Mouse (Mus musculus): ENCODE data around the gene Kif21b. TPM values are rescaled to one million over a fixed set of nuclear protein-coding genes. Genes with fewer than 3 reads are reported as not detected.

Gene Kif21b
- polyA plus RNA-seq, 1 experiment from 2014 or later = 35.9 TPM

- peak overlapping the region; percentile 53 for H3K9ac ChIP-seq
- 1% methylated on average over 32 of the region's 32 CpGs for WGBS
- ATAC-seq (ENCODE audit: low FRiP score, low read depth) = peak; percentile 4; the same call in 1 of the 2 replicates
- peak overlapping the region; percentile 75 for H3K4me2 ChIP-seq (replicated peaks)
- H3K27me3 ChIP-seq (replicated peaks) = no peaks in the 10 kb centered on the region
- no peaks in the 10 kb centered on the region for H3K9me3 ChIP-seq
- H3K27ac ChIP-seq = no peak overlapping the region; the same call in 1 of the 2 replicates
- H3K36me3 ChIP-seq = peaks cover 6% of the 10 kb centered on the region
- peaks cover 95% of the 10 kb centered on the region for H3K4me1 ChIP-seq
- H3K4me3 ChIP-seq = peak overlapping the region; percentile 33
Measured at GRCm38 (mm10) chr1:136139990-136140640, 8.9 kb downstream of the Kif21b start.

DNA sequence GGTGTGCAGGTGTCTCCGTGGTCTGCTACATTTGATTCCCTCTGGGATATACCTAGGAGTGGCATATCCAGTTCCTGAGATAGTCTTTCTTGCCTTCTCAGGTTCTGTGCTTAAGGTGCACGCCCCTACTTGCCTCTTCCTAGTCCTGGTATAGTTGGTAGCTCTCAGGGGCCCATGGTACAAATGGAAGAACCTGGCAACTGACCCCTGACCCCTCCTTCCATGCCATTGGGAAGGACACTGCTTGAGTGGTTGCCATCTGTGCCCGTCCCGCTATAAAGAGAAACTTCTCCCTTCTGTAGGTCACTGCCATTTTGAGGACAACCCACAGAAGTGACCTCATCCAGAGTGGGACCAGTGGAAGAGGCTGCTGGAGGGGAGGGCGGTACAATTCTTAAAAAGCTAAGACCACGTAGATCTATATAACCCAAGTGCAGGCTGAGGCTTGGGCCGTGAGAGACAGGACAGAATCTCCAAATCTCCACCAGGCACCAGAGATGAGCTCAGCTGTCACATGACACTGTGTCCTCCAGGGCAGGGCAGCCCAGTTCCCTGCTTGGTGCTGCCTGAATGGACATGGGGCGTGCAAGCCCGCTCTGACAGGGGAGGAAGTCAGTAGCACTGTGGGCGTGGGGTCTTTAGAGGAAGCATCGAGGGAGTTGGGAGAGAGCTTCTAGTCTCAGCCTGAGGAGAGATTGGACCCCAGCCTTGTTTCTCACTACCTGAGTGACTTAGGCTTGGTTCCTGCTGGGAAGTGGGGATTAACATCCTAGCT, 10.2 kb downstream of the Kif21b start:
- Histone ChIP-seq H3K27me3 (replicated peaks) (no peaks in the 10 kb centered on the region), H3K4me2 (replicated peaks) (0 out of 2 replicates have a peak overlapping the region, but pooled peaks have one; percentile 7), H3K4me3 (no peak overlapping the region), H3K27ac (no peak overlapping the region), H3K4me1 (peaks cover 83% of the 10 kb centered on the region), H3K9me3 (no peaks in the 10 kb centered on the region), H3K9ac (no peak overlapping the region), H3K36me3 (peaks cover 12% of the 10 kb centered on the region)
- WGBS = 93% methylated on average over 11 of the region's 11 CpGs
- no peak for ATAC-seq (ENCODE audit: low FRiP score, low read depth)

DNA sequence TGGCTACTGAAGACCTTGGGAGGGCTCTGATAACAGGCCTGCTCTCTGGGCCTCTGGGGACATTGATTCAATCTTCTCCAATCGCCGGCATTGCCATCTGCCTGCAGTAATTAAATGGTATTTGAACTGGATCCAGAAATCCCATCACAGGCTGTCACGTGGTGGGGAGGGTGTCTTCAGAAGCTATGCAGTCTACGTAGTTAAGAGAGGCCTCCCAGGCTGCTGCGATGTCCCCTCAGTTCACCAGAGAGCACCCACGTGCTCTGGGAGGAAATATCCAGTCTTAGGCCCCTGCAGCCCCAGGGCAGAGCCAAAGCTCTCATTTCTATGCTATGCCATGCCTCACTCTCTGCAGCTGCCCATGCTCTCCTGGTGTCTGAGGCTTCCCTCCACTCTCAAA, 11.1 kb downstream of the Kif21b start:
- Histone ChIP-seq H3K36me3 (peaks cover 21% of the 10 kb centered on the region), H3K9ac (peak overlapping the region; percentile 29; the same call in 1 of the 2 replicates), H3K4me3 (no peak overlapping the region), H3K4me2 (replicated peaks) (peak overlapping the region; percentile 15), H3K27ac (no peak overlapping the region), H3K27me3 (replicated peaks) (no peaks in the 10 kb centered on the region), H3K9me3 (no peaks in the 10 kb centered on the region), H3K4me1 (peaks cover 73% of the 10 kb centered on the region)
- 30% methylated on average over 6 of the region's 6 CpGs for WGBS
- ATAC-seq (ENCODE audit: low FRiP score, low read depth) = peak; percentile 48

DNA sequence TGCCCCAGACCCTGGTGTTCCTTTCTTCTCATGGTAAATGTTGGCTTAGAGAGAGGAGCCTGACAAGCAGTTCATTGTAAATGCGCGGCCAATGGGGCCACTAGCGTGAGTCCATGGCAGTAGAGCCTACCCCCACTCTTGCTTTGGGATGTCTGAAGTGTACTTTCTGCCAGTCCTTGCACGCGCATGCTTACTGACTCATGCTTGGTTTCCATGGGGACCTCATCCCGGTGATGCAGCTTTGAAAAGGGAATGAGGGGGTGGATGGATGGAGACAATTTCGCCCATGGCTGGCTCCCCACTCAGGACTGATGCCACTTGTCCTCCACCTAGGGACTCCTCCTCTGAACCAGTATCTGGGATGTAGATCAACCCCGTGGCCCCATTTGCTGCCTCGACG, 12.3 kb downstream of the Kif21b start:
- no peak for ATAC-seq (ENCODE audit: low FRiP score, low read depth)
- Histone ChIP-seq H3K9me3 (no peaks in the 10 kb centered on the region), H3K27me3 (replicated peaks) (no peaks in the 10 kb centered on the region), H3K27ac (no peak overlapping the region), H3K36me3 (peaks cover 33% of the 10 kb centered on the region), H3K4me1 (peaks cover 61% of the 10 kb centered on the region), H3K9ac (no peak overlapping the region), H3K4me2 (replicated peaks) (no peak overlapping the region; the same call in 1 of the 2 replicates), H3K4me3 (no peak overlapping the region)
- WGBS = 55% methylated on average over 10 of the region's 10 CpGs

- ATAC-seq (ENCODE audit: low FRiP score, low read depth) = no peak
- no peaks in the 10 kb centered on the region for H3K27me3 ChIP-seq (replicated peaks)
- H3K4me2 ChIP-seq (replicated peaks) = no peak overlapping the region
- no peak overlapping the region for H3K27ac ChIP-seq
- peaks cover 3% of the 10 kb centered on the region; the same call in 1 of the 2 replicates for H3K4me1 ChIP-seq
- H3K9me3 ChIP-seq = no peaks in the 10 kb centered on the region
- H3K4me3 ChIP-seq = no peak overlapping the region
- peaks cover 92% of the 10 kb centered on the region for H3K36me3 ChIP-seq
- WGBS = 84% methylated on average over 9 of the region's 9 CpGs
- no peak overlapping the region for H3K9ac ChIP-seq
Measured at GRCm38 (mm10) chr1:136149702-136150101, 18.5 kb downstream of the Kif21b start.

GRCm38 (mm10) chr1:136151371-136151770, 20.2 kb downstream of the Kif21b start:
- Histone ChIP-seq H3K4me1 (no peaks in the 10 kb centered on the region), H3K27me3 (replicated peaks) (no peaks in the 10 kb centered on the region), H3K9me3 (no peaks in the 10 kb centered on the region), H3K4me3 (no peak overlapping the region), H3K9ac (no peak overlapping the region), H3K27ac (no peak overlapping the region), H3K4me2 (replicated peaks) (no peak overlapping the region), H3K36me3 (peaks cover 96% of the 10 kb centered on the region)
- WGBS = 88% methylated on average over 8 of the region's 8 CpGs
- ATAC-seq (ENCODE audit: low FRiP score, low read depth) = no peak

DNA sequence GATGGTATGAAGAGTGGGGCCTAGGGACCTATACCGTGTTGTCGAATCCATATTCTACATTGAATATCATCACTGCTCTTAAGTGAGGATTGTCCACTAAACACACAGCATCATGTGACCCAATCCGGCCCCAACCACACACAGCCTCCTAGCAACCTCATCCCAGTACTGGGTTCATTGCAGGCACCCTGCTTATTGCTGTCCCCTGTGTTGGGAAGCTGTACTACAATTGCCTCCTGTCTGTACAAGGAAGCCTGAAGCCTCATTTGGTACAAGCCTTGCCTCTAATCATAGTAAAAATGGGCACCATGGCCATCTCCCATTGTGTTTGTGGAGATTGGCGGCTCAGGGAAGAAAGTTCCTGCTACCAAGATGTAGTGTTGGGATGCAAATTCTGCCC, 25.1 kb downstream of the Kif21b start:
- no peaks in the 10 kb centered on the region for H3K9me3 ChIP-seq
- H3K27ac ChIP-seq = no peak overlapping the region
- H3K4me2 ChIP-seq (replicated peaks) = no peak overlapping the region
- no peak overlapping the region for H3K9ac ChIP-seq
- no peak overlapping the region for H3K4me3 ChIP-seq
- ATAC-seq (ENCODE audit: low FRiP score, low read depth) = no peak
- H3K36me3 ChIP-seq = peaks cover 93% of the 10 kb centered on the region
- no peaks in the 10 kb centered on the region for H3K27me3 ChIP-seq (replicated peaks)
- WGBS = 98% methylated on average over 4 of the region's 4 CpGs
- no peaks in the 10 kb centered on the region for H3K4me1 ChIP-seq

GRCm38 (mm10) chr1:136156951-136157350, 25.8 kb downstream of the Kif21b start:
- no peak for ATAC-seq (ENCODE audit: low FRiP score, low read depth)
- H3K9me3 ChIP-seq = no peaks in the 10 kb centered on the region
- peaks cover 93% of the 10 kb centered on the region for H3K36me3 ChIP-seq
- no peak overlapping the region for H3K4me3 ChIP-seq
- H3K4me2 ChIP-seq (replicated peaks) = no peak overlapping the region
- H3K27ac ChIP-seq = no peak overlapping the region
- 91% methylated on average over 4 of the region's 4 CpGs for whole genome bisulfite sequencing
- no peak overlapping the region for H3K9ac ChIP-seq
- H3K27me3 ChIP-seq (replicated peaks) = no peaks in the 10 kb centered on the region
- no peaks in the 10 kb centered on the region for H3K4me1 ChIP-seq

DNA sequence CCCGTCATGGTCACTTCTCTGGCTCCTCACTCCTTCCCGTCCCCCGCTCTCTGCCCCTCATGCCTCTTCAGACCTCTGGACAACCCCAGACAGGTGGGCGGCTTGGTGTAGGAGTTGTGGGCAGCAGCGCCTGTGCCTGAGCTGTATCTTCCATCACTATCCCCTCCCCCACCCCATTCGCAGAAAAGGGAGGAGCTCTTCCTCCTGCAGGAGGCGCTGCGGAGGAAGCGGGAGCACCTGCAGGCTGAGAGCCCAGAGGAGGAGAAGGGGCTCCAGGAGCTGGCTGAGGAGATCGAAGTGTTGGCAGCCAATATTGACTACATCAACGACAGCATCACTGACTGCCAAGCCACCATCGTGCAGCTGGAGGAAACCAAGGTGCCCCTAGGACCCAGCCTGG, 28.6 kb downstream of the Kif21b start:
- WGBS = 55% methylated on average over 12 of the region's 12 CpGs
- Histone ChIP-seq H3K27me3 (replicated peaks) (no peaks in the 10 kb centered on the region), H3K9me3 (no peaks in the 10 kb centered on the region), H3K9ac (no peak overlapping the region), H3K4me2 (replicated peaks) (no peak overlapping the region), H3K4me1 (no peaks in the 10 kb centered on the region), H3K36me3 (peaks cover 94% of the 10 kb centered on the region), H3K4me3 (no peak overlapping the region), H3K27ac (no peak overlapping the region)
- no peak for ATAC-seq (ENCODE audit: low FRiP score, low read depth)

- ATAC-seq (ENCODE audit: low FRiP score, low read depth) = no peak
- H3K4me1 ChIP-seq = no peaks in the 10 kb centered on the region
- no peaks in the 10 kb centered on the region for H3K9me3 ChIP-seq
- no peak overlapping the region for H3K9ac ChIP-seq
- no peak overlapping the region; the same call in 1 of the 2 replicates for H3K27ac ChIP-seq
- H3K4me2 ChIP-seq (replicated peaks) = no peak overlapping the region
- WGBS = 95% methylated on average over 12 of the region's 12 CpGs
- H3K27me3 ChIP-seq (replicated peaks) = no peaks in the 10 kb centered on the region
- H3K4me3 ChIP-seq = no peak overlapping the region
- peaks cover 95% of the 10 kb centered on the region for H3K36me3 ChIP-seq
Measured at GRCm38 (mm10) chr1:136160297-136160696, 29.1 kb downstream of the Kif21b start.

DNA sequence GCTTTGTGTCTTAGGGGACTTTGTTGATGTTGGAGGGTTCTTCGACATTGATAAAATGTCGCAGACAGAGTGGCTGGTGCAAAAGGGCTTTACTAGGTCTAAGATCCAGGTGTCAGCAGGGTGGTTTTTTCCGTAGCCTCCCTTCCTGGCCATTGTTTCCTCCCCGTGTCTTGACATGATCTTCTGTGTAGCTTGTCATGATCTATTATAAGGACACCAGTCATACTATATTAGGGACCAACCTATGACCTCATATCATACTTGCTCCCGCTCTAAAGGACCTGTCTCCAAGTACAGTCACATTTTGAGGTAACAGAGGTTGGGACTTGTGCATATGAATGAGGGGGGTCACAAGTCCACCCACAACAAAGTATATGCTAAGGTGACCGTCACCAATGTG, 29.7 kb downstream of the Kif21b start:
- ATAC-seq (ENCODE audit: low FRiP score, low read depth) = no peak
- Histone ChIP-seq H3K4me1 (no peaks in the 10 kb centered on the region), H3K27ac (no peak overlapping the region), H3K4me3 (no peak overlapping the region), H3K36me3 (peaks cover 96% of the 10 kb centered on the region), H3K9ac (no peak overlapping the region), H3K4me2 (replicated peaks) (no peak overlapping the region), H3K27me3 (replicated peaks) (no peaks in the 10 kb centered on the region), H3K9me3 (no peaks in the 10 kb centered on the region)
- 95% methylated on average over 6 of the region's 6 CpGs for whole genome bisulfite sequencing

- H3K9me3 ChIP-seq = no peaks in the 10 kb centered on the region
- H3K4me3 ChIP-seq = no peak overlapping the region
- H3K36me3 ChIP-seq = peaks cover 91% of the 10 kb centered on the region
- H3K9ac ChIP-seq = no peak overlapping the region
- H3K4me1 ChIP-seq = no peaks in the 10 kb centered on the region
- no peak overlapping the region for H3K4me2 ChIP-seq (replicated peaks)
- 89% methylated on average over 7 of the region's 7 CpGs for whole genome bisulfite sequencing
- H3K27me3 ChIP-seq (replicated peaks) = no peaks in the 10 kb centered on the region
- no peak overlapping the region for H3K27ac ChIP-seq
- ATAC-seq (ENCODE audit: low FRiP score, low read depth) = no peak
Measured at GRCm38 (mm10) chr1:136161333-136161921, 30.2 kb downstream of the Kif21b start.

All from neural tube, embryonic 12.5 days (tissue).